8 mouse cellular contexts compared by ENCODE assay signal in genomic region chr2:164953224-164953623, GRCm38 (mm10). TPM values are rescaled to one million over a fixed set of nuclear protein-coding genes. Genes with fewer than 3 reads are reported as not detected.
A peak's percentile ranks its signal among the peaks of the same experiment; 100 is the strongest.
DNase-seq lines count a peak whose midpoint lies in the region; ATAC-seq and TF ChIP-seq lines count a peak whose summit lies in the region.

No protein-coding gene starts in this region.

- no peaks in the 10 kb centered on the region for H3K4me1 ChIP-seq in liver, embryonic 14.5 days (replicated peaks; ENCODE audit: control insufficient read depth in 2 of 2, insufficient read depth in 2 of 2, low read length in 1 of 2)
- no peaks in the 10 kb centered on the region for H3K4me1 ChIP-seq in neural tube, embryonic 11.5 days (ENCODE audit: control insufficient read depth, insufficient read depth, low read length)
- no peaks in the 10 kb centered on the region; the same call in 1 of the 2 replicates for H3K4me1 ChIP-seq in stomach, postnatal 0 days (replicated peaks; ENCODE audit: control insufficient read depth, insufficient read depth)

- H3K36me3 ChIP-seq in liver, embryonic 14.5 days (replicated peaks; ENCODE audit: control insufficient read depth, insufficient read depth, low read depth), result no peaks in the 10 kb centered on the region
- H3K36me3 ChIP-seq in neural tube, embryonic 11.5 days (ENCODE audit: control insufficient read depth, insufficient read depth, low read length), result no peaks in the 10 kb centered on the region
- H3K36me3 ChIP-seq in stomach, postnatal 0 days (ENCODE audit: control insufficient read depth, insufficient read depth, low read length), result no peaks in the 10 kb centered on the region

- peak; percentile 94 for TF ChIP-seq CTCF in liver, embryonic 14.5 days (IDR thresholded peaks at IDR 0.05; ENCODE audit: low read depth)
- TF ChIP-seq CTCF in stomach, postnatal 0 days (IDR thresholded peaks at IDR 0.05; ENCODE audit: low read depth), result peak; percentile 94

- peak; percentile 75 for DNase-seq in A20 (ENCODE audit: low read depth, low spot score)
- DNase-seq in adrenal gland, adult 8-10 months, result peak; percentile 50
- peak; percentile 89 for DNase-seq in embryo, embryonic 9.5 days (ENCODE audit: extremely low spot score)
- DNase-seq in heart, adult 8-10 months (ENCODE audit: low spot score), result peak; percentile 45
- DNase-seq in kidney, adult 9 months, result peak; percentile 65
- DNase-seq in liver, embryonic 14.5 days (ENCODE audit: low read depth in 3 of 3, low spot score in 3 of 3), result peak in 2 of 3 experiments; percentile 41 to 44
- peak; percentile 90 for DNase-seq in neural tube, embryonic 11.5 days (ENCODE audit: low spot score)
- DNase-seq in stomach, postnatal 0 days (ENCODE audit: low spot score), result peak; percentile 88

- H3K9ac ChIP-seq in liver, embryonic 14.5 days (replicated peaks), result no peak overlapping the region
- H3K9ac ChIP-seq in neural tube, embryonic 11.5 days (ENCODE audit: low read length), result no peak overlapping the region
- no peak overlapping the region for H3K9ac ChIP-seq in stomach, postnatal 0 days (ENCODE audit: low read length)

- H3K27ac ChIP-seq in liver, embryonic 14.5 days, result no peak overlapping the region
- no peak overlapping the region for H3K27ac ChIP-seq in neural tube, embryonic 11.5 days (ENCODE audit: low read depth, low read length)
- H3K27ac ChIP-seq in stomach, postnatal 0 days (replicated peaks), result no peak overlapping the region

- peak; percentile 51 for ATAC-seq in liver, embryonic 14.5 days (ENCODE audit: insufficient read depth)
- ATAC-seq in neural tube, embryonic 11.5 days (ENCODE audit: insufficient read depth, low FRiP score, low TSS enrichment), result peak; percentile 58; the same call in 1 of the 2 replicates
- ATAC-seq in stomach, postnatal 0 days (ENCODE audit: low FRiP score, low TSS enrichment), result peak; percentile 84

- H3K4me2 ChIP-seq in liver, embryonic 14.5 days (ENCODE audit: low read depth), result no peak overlapping the region
- no peak overlapping the region for H3K4me2 ChIP-seq in neural tube, embryonic 11.5 days (ENCODE audit: low read depth)
- no peak overlapping the region; the same call in 1 of the 2 replicates for H3K4me2 ChIP-seq in stomach, postnatal 0 days (replicated peaks; ENCODE audit: low read depth)

- no peaks in the 10 kb centered on the region for H3K9me3 ChIP-seq in liver, embryonic 14.5 days (ENCODE audit: control insufficient read depth, low read length)
- no peaks in the 10 kb centered on the region for H3K9me3 ChIP-seq in neural tube, embryonic 11.5 days (ENCODE audit: control insufficient read depth, low read length)
- no peaks in the 10 kb centered on the region for H3K9me3 ChIP-seq in stomach, postnatal 0 days (ENCODE audit: control insufficient read depth, low read length)

- H3K4me3 ChIP-seq in liver, embryonic 14.5 days (ENCODE audit: insufficient read depth in 1 of 2, low read depth in 2 of 2, low read length in 2 of 2), result no peak overlapping the region
- H3K4me3 ChIP-seq in neural tube, embryonic 11.5 days (ENCODE audit: low read depth, low read length), result no peak overlapping the region
- H3K4me3 ChIP-seq in stomach, postnatal 0 days (ENCODE audit: low read depth, low read length), result no peak overlapping the region

- peaks cover 32% of the 10 kb centered on the region for H3K27me3 ChIP-seq in liver, embryonic 14.5 days (ENCODE audit: control insufficient read depth, insufficient read depth, low read length)
- H3K27me3 ChIP-seq in neural tube, embryonic 11.5 days (ENCODE audit: control insufficient read depth, insufficient read depth, low read length), result peaks cover 45% of the 10 kb centered on the region
- peaks cover 15% of the 10 kb centered on the region; the same call in 1 of the 2 replicates for H3K27me3 ChIP-seq in stomach, postnatal 0 days (ENCODE audit: control insufficient read depth, insufficient read depth, low read length)

- WGBS in liver, embryonic 14.5 days (ENCODE audit: insufficient replicate concordance), result under 1% methylated on average over 21 of the region's 21 CpGs
- WGBS in neural tube, embryonic 11.5 days, result 1% methylated on average over 21 of the region's 21 CpGs
- under 1% methylated on average over 21 of the region's 21 CpGs for WGBS in stomach, postnatal 0 days

- no peak for TF ChIP-seq EP300 in liver, embryonic 14.5 days (IDR thresholded peaks at IDR 0.05; ENCODE audit: low read depth)
- TF ChIP-seq EP300 in stomach, postnatal 0 days (optimal IDR thresholded peaks at IDR 0.05), result no peak

RNA-seq across cellular contexts. Expression of gene Slc12a5, which starts 7.4 kb away (rescaled TPM):
- 10 to 100 TPM in 3 of 4 experiments, 1 to 10 TPM in 1; 6.7 to 18.3 (median 14.0) TPM for total RNA-seq in adrenal gland, adult 8-10 months (2022)
- total RNA-seq in heart, adult 8-10 months (2022), result 1 to 10 TPM; 1.2 to 4.2 (median 2.8) TPM
- 0.42 and 0.60 TPM in 2 replicates for polyA plus RNA-seq in liver, embryonic 14.5 days (2012; rRNA removed)
- polyA plus RNA-seq in liver, embryonic 14.5 days (2014; fragmentation: Nextera tagmentation; extraction: Ambion mirVana), result 0.10 and 0.24 TPM in 2 replicates
- polyA plus RNA-seq in neural tube, embryonic 11.5 days (2014; fragmentation: Nextera tagmentation; extraction: Ambion mirVana), result 6.0 and 6.5 TPM in 2 replicates
- 0.12 and 0.21 TPM in 2 replicates for polyA plus RNA-seq in stomach, postnatal 0 days (2015; fragmentation: Nextera tagmentation; extraction: Ambion mirVana)

RNA-seq across cellular contexts. Expression of gene Mmp9, which starts 12.6 kb away (rescaled TPM):
- total RNA-seq in adrenal gland, adult 8-10 months (2022), result 1 to 10 TPM in 1 of 4 experiments, under 1 TPM in 3; 0.49 to 1.4 (median 0.84) TPM
- 1 to 10 TPM in 2 of 4 experiments, under 1 TPM in 2; 0.84 to 1.2 (median 0.98) TPM for total RNA-seq in heart, adult 8-10 months (2022)
- polyA plus RNA-seq in liver, embryonic 14.5 days (2012; rRNA removed), result 0.97 and 1.00 TPM in 2 replicates
- polyA plus RNA-seq in liver, embryonic 14.5 days (2014; fragmentation: Nextera tagmentation; extraction: Ambion mirVana), result 0.76 and 1.2 TPM in 2 replicates
- polyA plus RNA-seq in neural tube, embryonic 11.5 days (2014; fragmentation: Nextera tagmentation; extraction: Ambion mirVana), result 1.2 and 2.1 TPM in 2 replicates
- 0.87 and 1.1 TPM in 2 replicates for polyA plus RNA-seq in stomach, postnatal 0 days (2015; fragmentation: Nextera tagmentation; extraction: Ambion mirVana)

RNA-seq across cellular contexts. Expression of gene Zfp335, which starts 41.7 kb away (rescaled TPM):
- total RNA-seq in adrenal gland, adult 8-10 months (2022), result 10 to 100 TPM; 17.3 to 26.7 (median 20.3) TPM
- 1 to 10 TPM; 7.6 to 8.5 (median 8.2) TPM for total RNA-seq in heart, adult 8-10 months (2022)
- polyA plus RNA-seq in liver, embryonic 14.5 days (2012; rRNA removed), result 8.8 and 10.1 TPM in 2 replicates
- polyA plus RNA-seq in liver, embryonic 14.5 days (2014; fragmentation: Nextera tagmentation; extraction: Ambion mirVana), result 4.0 and 5.2 TPM in 2 replicates
- 13.9 and 15.4 TPM in 2 replicates for polyA plus RNA-seq in neural tube, embryonic 11.5 days (2014; fragmentation: Nextera tagmentation; extraction: Ambion mirVana)
- 3.7 and 4.3 TPM in 2 replicates for polyA plus RNA-seq in stomach, postnatal 0 days (2015; fragmentation: Nextera tagmentation; extraction: Ambion mirVana)
